Mouse (Mus musculus): ENCODE measurements around the gene Atg9a. TPM values are rescaled to one million over a fixed set of nuclear protein-coding genes. Genes with fewer than 3 reads are reported as not detected.

Atg9a gene
- total RNA-seq, 2 experiments from 2014 or later: 47.0 to 51.4 TPM

Small RNAs within 50 kb of the gene (microRNA-seq; reads per million reads assigned to microRNA genes)
- gene Gm27943: not detected

Other genes starting within 250 kb of the Atg9a start
- under 1 TPM; 0.15 to 0.21 TPM for gene Ihh, start 240.5 kb downstream of the Atg9a start, total RNA-seq (2021)
- 1 to 10 TPM; 3.5 to 5.3 TPM for gene Nhej1, start 67.0 kb downstream of the Atg9a start, total RNA-seq (2021)
- gene Slc23a3, start 58.3 kb downstream of the Atg9a start, total RNA-seq (2021): under 1 TPM; 0.16 to 0.39 TPM
- 10 to 100 TPM; 29.1 to 29.7 TPM for gene Cnppd1, start 49.5 kb downstream of the Atg9a start, total RNA-seq (2021)
- 10 to 100 TPM; 31.3 to 31.5 TPM for gene Retreg2, start 49.4 kb downstream of the Atg9a start, total RNA-seq (2021)
- gene Zfand2b, start 23.6 kb downstream of the Atg9a start, total RNA-seq (2021): 10 to 100 TPM; 15.6 to 17.5 TPM
- gene Abcb6, start 11.8 kb downstream of the Atg9a start, total RNA-seq (2021): 10 to 100 TPM; 29.8 to 31.8 TPM
- 10 to 100 TPM in 1 of 2 experiments, 1 to 10 TPM in 1; 9.4 to 12.7 TPM for gene Ankzf1, start within 50 bp of the Atg9a start, total RNA-seq (2021)
- gene Glb1l, start 18.6 kb upstream of the Atg9a start, total RNA-seq (2021): 10 to 100 TPM; 10.5 to 11.9 TPM
- gene Stk16, start 18.6 kb upstream of the Atg9a start, total RNA-seq (2021): 10 to 100 TPM; 47.4 to 49.0 TPM
- 100 to 1,000 TPM; 486 to 515 TPM for gene Tuba4a, start 27.7 kb upstream of the Atg9a start, total RNA-seq (2021)
- not detected for gene A630095N17Rik, start 39.9 kb upstream of the Atg9a start, total RNA-seq (2021)
- 10 to 100 TPM; 41.5 to 48.8 TPM for gene Dnajb2, start 44.2 kb upstream of the Atg9a start, total RNA-seq (2021)
- under 1 TPM; 0.07 to 0.23 TPM for gene Ptprn, start 72.3 kb upstream of the Atg9a start, total RNA-seq (2021)
- not detected for gene Resp18, start 86.2 kb upstream of the Atg9a start, total RNA-seq (2021)
- gene Dnpep, start 125.8 kb upstream of the Atg9a start, total RNA-seq (2021): 10 to 100 TPM; 65.0 to 70.5 TPM
- gene Des, start 168.1 kb upstream of the Atg9a start, total RNA-seq (2021): 1,000 to 10,000 TPM; 1,760 to 1,859 TPM
- 100 to 1,000 TPM; 156 to 170 TPM for gene Speg, start 183.1 kb upstream of the Atg9a start, total RNA-seq (2021)
- 10 to 100 TPM; 43.5 to 49.3 TPM for gene Gmppa, start 243.7 kb upstream of the Atg9a start, total RNA-seq (2021)